Mouse (Mus musculus) intestine, embryonic 16.5 days (tissue): ENCODE measurements around the gene Gcgr. TPM values are rescaled to one million over a fixed set of nuclear protein-coding genes. Genes with fewer than 3 reads are reported as not detected.
"Not testable (repeated sequence)": the region's sequence is repeated elsewhere in the genome, so short reads cannot be mapped to it uniquely, and the experiment has no call there.

Experiments
- ATAC-seq: fragments of 200-750 bp; cut with Nextera tagmentation; 2 replicates; pipeline ENCODE4 v1.8.0; 2017; ENCODE audit warnings: moderate TSS enrichment, moderate library complexity
- H3K27ac ChIP-seq: fragments of 300-500 bp; sonication (generic); 2 replicates; pipeline ENCODE4 v1.5.1; 2014; ENCODE audit warnings: mild to moderate bottlenecking, low read length
- H3K27me3 ChIP-seq: fragments of 300-500 bp; sonication (generic); replicated peaks from 2 replicates; pipeline ENCODE4 v1.6.1; 2014; ENCODE audit warnings: low read length, control low read depth, mixed read lengths; ENCODE audit not compliant: control insufficient read depth, insufficient read depth
- H3K36me3 ChIP-seq: fragments of 300-500 bp; sonication (generic); 2 replicates; pipeline ENCODE4 v1.6.1; 2014; ENCODE audit warnings: low read length, control low read depth; ENCODE audit not compliant: control insufficient read depth, insufficient read depth
- H3K4me1 ChIP-seq: fragments of 300-500 bp; sonication (generic); 2 replicates; pipeline ENCODE4 v1.6.1; 2014; ENCODE audit warnings: low read length, control low read depth, mixed read lengths; ENCODE audit not compliant: control insufficient read depth, insufficient read depth
- H3K4me2 ChIP-seq: fragments of 300-500 bp; sonication (generic); 2 replicates; pipeline ENCODE4 v1.6.1; 2014; ENCODE audit warnings: low read depth, low read length, control low read depth
- H3K4me3 ChIP-seq: fragments of 300-500 bp; sonication (generic); 2 replicates; pipeline ENCODE4 v1.5.1; 2014; ENCODE audit warnings: mild to moderate bottlenecking, low read length
- H3K9ac ChIP-seq: fragments of 300-500 bp; sonication (generic); 2 replicates; pipeline ENCODE4 v1.6.1; 2014; ENCODE audit warnings: low read depth, low read length
- H3K9me3 ChIP-seq: fragments of 300-500 bp; sonication (generic); 2 replicates; pipeline ENCODE4 v1.6.1; 2016; ENCODE audit warnings: low read length, control low read depth; ENCODE audit not compliant: control insufficient read depth
- WGBS: fragments of 180-500 bp; shearing (Covaris S2); extraction: QIAGEN DNeasy Blood & Tissue Kit; methylation state at CpG from one replicate; pipeline ENCODE4 v1.1.7; 2014; 5-methylcytosine and 5-hydroxymethylcytosine counted together
- polyA plus RNA-seq: library from polyadenylated mRNA; unstranded; fragments of >200 nt; fragmentation: Nextera tagmentation; extraction: Ambion mirVana; gene quantifications from 2 replicates; pipeline ENCODE4 v1.2.1, GENCODE M21; 2015

The Gcgr gene
- polyA plus RNA-seq, 1 experiment from 2014 or later = 0.76 TPM

- not testable (repeated sequence) for H3K4me3 ChIP-seq, H3K9ac ChIP-seq, H3K9me3 ChIP-seq, H3K27ac ChIP-seq, H3K27me3 ChIP-seq, H3K4me2 ChIP-seq, ATAC-seq
- WGBS = 87% methylated on average over 2 of the region's 2 CpGs
- peaks cover 25% of the 10 kb centered on the region for H3K36me3 ChIP-seq
- H3K4me1 ChIP-seq = peaks cover 28% of the 10 kb centered on the region
Measured at GRCm38 (mm10) chr11:120582982-120583293, 52.4 kb downstream of the Gcgr start.

GRCm38 (mm10) chr11:120583937-120584336, 53.4 kb downstream of the Gcgr start:
- no peaks in the 10 kb centered on the region for H3K27me3 ChIP-seq
- no peaks in the 10 kb centered on the region for H3K9me3 ChIP-seq
- H3K4me2 ChIP-seq = no peak overlapping the region
- 97% methylated on average over 1 of the region's 1 CpGs for WGBS
- no peak for ATAC-seq
- H3K9ac ChIP-seq = no peak overlapping the region
- H3K4me3 ChIP-seq = no peak overlapping the region
- peaks cover 15% of the 10 kb centered on the region for H3K36me3 ChIP-seq
- peaks cover 18% of the 10 kb centered on the region for H3K4me1 ChIP-seq
- no peak overlapping the region for H3K27ac ChIP-seq

GRCm38 (mm10) chr11:120588531-120588930, 58.0 kb downstream of the Gcgr start:
- Histone ChIP-seq H3K27me3 (no peaks in the 10 kb centered on the region), H3K27ac (no peak overlapping the region), H3K4me3 (no peak overlapping the region), H3K9ac (no peak overlapping the region), H3K4me2 (no peak overlapping the region), H3K4me1 (no peaks in the 10 kb centered on the region), H3K9me3 (no peaks in the 10 kb centered on the region), H3K36me3 (peaks cover 17% of the 10 kb centered on the region)
- 89% methylated on average over 6 of the region's 6 CpGs for WGBS
- ATAC-seq = no peak

Other genes with a start within 250 kb of the Gcgr start
- 2,886 and 2,944 TPM in 2 replicates for gene Actg1, start 182.2 kb upstream of the Gcgr start, polyA plus RNA-seq
- 0.55 TPM in 1 of 2 replicates, not detected in the other for gene Fscn2, start 169.2 kb upstream of the Gcgr start, polyA plus RNA-seq
- 26.6 and 28.6 TPM in 2 replicates for gene Faap100, start 151.9 kb upstream of the Gcgr start, polyA plus RNA-seq
- gene Nploc4, start 93.0 kb upstream of the Gcgr start, polyA plus RNA-seq = 19.5 and 20.0 TPM in 2 replicates
- gene Tspan10, start 88.1 kb upstream of the Gcgr start, polyA plus RNA-seq = not detected in 2 replicates
- 0.35 and 0.39 TPM in 2 replicates for gene Pde6g, start 77.2 kb upstream of the Gcgr start, polyA plus RNA-seq
- 21.0 and 24.6 TPM in 2 replicates for gene Oxld1, start 72.6 kb upstream of the Gcgr start, polyA plus RNA-seq
- 27.1 and 31.3 TPM in 2 replicates for gene Ccdc137, start 72.6 kb upstream of the Gcgr start, polyA plus RNA-seq
- 32.6 and 38.9 TPM in 2 replicates for gene Arl16, start 63.1 kb upstream of the Gcgr start, polyA plus RNA-seq
- gene Mrpl12, start 46.1 kb upstream of the Gcgr start, polyA plus RNA-seq = 228 and 239 TPM in 2 replicates
- 104 and 108 TPM in 2 replicates for gene Slc25a10, start 38.9 kb upstream of the Gcgr start, polyA plus RNA-seq
- 119 and 129 TPM in 2 replicates for gene Mcrip1, start 19.0 kb downstream of the Gcgr start, polyA plus RNA-seq
- gene Ppp1r27, start 20.4 kb downstream of the Gcgr start, polyA plus RNA-seq = 0.37 TPM in 1 of 2 replicates, not detected in the other
- 1,365 and 1,538 TPM in 2 replicates for gene P4hb, start 42.6 kb downstream of the Gcgr start, polyA plus RNA-seq
- 626 and 641 TPM in 2 replicates for gene Arhgdia, start 50.9 kb downstream of the Gcgr start, polyA plus RNA-seq
- gene Alyref, start 67.7 kb downstream of the Gcgr start, polyA plus RNA-seq = 19.6 and 86.6 TPM in 2 replicates
- gene Anapc11, start 67.7 kb downstream of the Gcgr start, polyA plus RNA-seq = 164 and 171 TPM in 2 replicates
- gene Npb, start 77.8 kb downstream of the Gcgr start, polyA plus RNA-seq = 2.7 and 3.8 TPM in 2 replicates
- 393 and 441 TPM in 2 replicates for gene Pcyt2, start 87.2 kb downstream of the Gcgr start, polyA plus RNA-seq
- 47.7 and 52.9 TPM in 2 replicates for gene Sirt7, start 94.5 kb downstream of the Gcgr start, polyA plus RNA-seq
- gene Mafg, start 102.9 kb downstream of the Gcgr start, polyA plus RNA-seq = 16.3 and 16.9 TPM in 2 replicates
- gene Pycr1, start 113.1 kb downstream of the Gcgr start, polyA plus RNA-seq = 24.8 and 26.6 TPM in 2 replicates
- 0.26 TPM in 1 of 2 replicates, not detected in the other for gene Myadml2, start 117.5 kb downstream of the Gcgr start, polyA plus RNA-seq
- gene Notum, start 130.5 kb downstream of the Gcgr start, polyA plus RNA-seq = 0.54 and 1.0 TPM in 2 replicates
- gene Aspscr1, start 142.3 kb downstream of the Gcgr start, polyA plus RNA-seq = 108 and 111 TPM in 2 replicates
- 159 and 174 TPM in 2 replicates for gene Cenpx, start 183.0 kb downstream of the Gcgr start, polyA plus RNA-seq
- gene Lrrc45, start 183.2 kb downstream of the Gcgr start, polyA plus RNA-seq = 43.0 and 44.4 TPM in 2 replicates
- gene Rac3, start 190.8 kb downstream of the Gcgr start, polyA plus RNA-seq = 30.4 and 31.2 TPM in 2 replicates
- gene Dcxr, start 196.6 kb downstream of the Gcgr start, polyA plus RNA-seq = 56.0 and 65.0 TPM in 2 replicates
- gene Cbr2, start 201.4 kb downstream of the Gcgr start, polyA plus RNA-seq = 1.7 and 2.3 TPM in 2 replicates
- gene Hmga1b, start 232.1 kb downstream of the Gcgr start, polyA plus RNA-seq = 5.9 and 7.6 TPM in 2 replicates